Mouse (Mus musculus): ENCODE measurements around the gene Cldn9.

The Cldn9 gene

DNA sequence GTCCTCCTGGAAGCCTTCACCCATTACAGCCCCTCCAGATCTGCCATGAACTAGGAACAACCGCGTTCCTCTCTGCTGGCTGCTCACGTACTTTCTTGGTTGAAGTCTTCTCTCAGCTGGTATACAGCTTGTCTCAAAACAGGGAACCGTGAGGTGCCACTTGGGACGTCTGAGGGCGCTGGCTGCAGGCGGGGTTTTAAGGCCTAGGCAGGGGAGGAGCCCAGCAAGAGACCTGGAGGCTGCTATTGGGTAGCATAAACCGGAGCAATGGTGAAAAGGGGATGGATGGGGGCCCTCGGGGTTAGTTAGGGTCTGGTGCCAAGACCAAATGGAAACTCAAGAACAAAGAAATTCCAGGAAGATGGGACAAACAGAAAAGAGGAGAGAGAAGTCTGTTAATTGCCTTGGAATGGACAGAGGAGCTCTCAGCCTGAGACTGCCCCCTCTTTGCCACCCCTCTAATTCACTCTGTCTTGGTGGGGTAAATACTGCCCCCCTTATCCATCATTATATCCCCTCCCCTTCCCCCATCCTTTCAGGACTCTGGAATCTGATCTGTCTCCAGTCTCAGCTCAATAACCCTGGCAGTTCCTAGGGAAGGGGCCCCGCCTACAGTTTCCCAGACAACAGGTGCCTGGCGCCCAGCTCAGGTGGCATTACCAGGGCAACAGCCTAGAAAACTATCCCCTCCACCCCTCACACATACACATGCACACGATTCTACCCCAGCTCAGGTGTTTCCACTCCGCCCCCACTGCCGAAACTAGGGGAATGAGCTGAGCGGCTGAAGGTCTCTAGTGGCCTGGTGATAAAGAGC lies at the start of gene Cldn9:
Cldn9 (minus strand) TSS at position 171 of the 817 bp plus-strand sequence.
- DNase-seq (ENCODE audit: low read depth), result no peak

DNA sequence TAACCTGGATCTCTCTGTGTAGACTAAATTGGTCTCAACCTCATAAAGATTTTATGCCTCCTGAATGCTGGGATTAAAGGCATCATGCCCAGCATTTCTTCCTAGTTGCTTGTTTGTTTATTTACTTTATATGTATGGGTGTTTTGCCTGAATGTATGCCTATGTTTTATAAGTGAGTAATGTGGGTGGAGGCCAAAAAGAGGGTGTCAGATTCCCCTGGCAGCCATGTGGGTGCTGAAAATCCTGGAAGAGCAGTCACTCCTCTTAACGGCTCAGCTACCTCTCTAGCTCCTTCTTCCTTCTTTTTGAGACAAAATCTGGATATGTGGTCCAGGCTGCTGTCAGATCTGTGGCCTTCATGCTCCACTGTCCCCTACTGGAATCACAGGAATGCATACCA lies 46.6 kb upstream of the Cldn9 start:
- DNase-seq (ENCODE audit: low read depth), result no peak

DNA sequence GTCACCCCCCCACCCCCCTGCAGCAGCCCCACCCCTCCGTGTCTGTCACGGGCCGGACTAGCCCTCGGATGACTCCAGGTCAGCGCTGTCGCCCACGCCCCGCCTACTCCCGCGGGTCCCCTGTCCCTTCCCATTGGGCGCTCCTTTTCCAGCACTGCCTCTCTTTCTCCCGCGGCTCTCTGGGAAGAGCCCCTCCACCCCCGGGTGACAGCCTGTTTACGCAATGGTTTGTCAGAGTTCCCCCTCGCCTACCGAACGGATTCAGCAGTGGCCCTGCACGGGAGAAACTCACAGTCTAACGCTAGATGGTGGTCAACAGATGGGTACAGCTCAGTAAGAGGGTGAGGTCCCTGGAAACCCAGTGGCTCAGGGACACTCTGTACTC lies 42.9 kb upstream of the Cldn9 start:
- peak; percentile 95 for DNase-seq (ENCODE audit: low read depth)

DNA sequence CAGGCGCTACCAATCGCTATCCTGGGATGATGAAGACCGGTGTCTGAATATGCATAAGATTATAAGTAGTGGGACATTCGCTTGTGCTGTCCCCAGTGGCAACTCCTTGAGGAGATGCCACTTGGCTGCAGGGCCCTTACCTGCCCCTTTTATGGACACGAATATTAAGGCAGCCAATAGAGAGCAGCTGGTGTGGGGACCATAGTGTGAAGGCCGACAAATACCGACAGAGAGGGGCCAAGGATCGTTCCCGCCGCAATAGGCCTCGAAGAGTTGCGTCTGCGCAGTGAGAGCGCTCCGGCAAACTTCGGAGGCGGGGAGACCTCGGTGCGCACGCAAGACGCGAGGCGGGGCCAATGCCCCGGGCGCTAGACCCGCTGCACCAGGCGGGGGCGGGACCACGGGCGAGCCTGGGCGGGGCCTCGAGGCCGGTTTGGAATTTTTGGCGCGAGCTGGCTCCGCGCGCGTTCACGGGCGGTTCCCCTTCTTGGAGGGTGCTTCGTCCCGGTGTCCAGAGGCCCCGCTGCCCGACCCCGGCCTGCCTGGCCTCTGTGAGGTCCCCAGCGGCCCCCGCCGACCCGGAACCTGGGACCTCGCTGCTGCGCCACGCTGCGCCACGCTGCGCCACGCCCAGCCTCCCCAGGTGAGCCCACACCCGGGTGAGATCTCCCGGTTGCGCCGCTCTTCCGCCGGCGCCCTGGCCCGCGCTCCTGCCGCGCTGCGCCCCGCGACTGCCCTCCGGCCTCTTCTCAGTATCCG lies 42.4 kb upstream of the Cldn9 start, which contains the start of gene Pkmyt1:
Pkmyt1 (plus strand) TSS at position 338 of the 759 bp plus-strand sequence.
- DNase-seq (ENCODE audit: low read depth), result peak; percentile 94

DNA sequence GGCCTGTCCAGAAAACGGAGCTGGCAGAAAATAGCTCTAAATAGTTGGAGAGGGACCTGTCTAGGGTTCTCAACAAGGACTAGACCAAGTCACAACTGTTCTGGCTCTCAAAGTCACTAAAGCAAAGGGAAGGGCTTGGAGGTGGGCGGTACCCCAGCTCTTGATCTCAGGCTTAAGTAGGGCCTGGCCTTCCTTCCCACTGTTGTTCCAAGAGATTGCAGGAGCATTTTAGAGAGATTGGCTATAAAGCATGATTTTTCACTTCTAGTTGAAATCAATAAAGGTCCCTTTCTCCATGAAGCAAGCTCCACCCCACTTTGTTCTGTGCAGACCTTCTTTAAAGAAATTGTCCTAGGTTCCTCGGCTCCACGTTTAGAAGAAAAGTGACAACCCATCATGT lies 41.7 kb upstream of the Cldn9 start:
- peak; percentile 70 for DNase-seq (ENCODE audit: low read depth)

DNA sequence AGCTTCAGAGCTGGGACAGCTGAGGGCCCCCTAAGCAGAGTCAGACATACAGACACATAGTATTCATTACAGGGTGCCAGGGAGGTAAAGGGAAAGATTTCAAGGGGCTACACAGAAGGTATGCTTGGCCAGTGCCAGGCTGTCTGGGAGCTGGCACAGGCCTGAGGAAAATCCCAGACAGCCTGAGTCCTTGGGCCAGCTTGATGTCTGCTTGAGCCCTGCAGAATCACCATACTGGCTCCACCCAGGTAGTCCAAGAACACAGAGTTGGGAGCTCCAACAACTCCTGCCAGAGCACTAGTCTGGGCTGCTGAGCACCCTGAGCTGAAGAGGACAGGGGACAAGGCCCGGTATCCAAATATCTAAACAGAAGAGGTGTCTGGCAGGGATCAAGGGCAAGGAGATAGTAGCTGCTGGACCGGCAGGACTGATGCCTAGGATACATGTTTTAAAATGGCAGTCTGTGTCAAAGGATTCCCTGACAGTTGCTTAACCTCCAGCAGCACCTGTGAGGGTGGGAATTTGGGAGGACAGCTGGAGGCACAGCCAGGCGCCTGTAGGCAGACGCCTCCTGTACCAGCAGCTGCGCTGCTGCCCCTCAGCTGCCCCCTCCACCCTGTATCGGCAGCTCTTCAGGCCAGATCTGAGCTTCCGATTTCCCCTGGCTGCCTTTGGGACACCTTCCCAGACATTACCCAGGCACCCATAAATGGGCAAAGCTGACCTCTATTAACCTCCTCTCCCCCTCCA lies 38.7 kb upstream of the Cldn9 start, which contains the start of gene 1520401A03Rik:
1520401A03Rik (minus strand) TSS at position 408 of the 750 bp plus-strand sequence.
- DNase-seq (ENCODE audit: low read depth), result no peak

DNA sequence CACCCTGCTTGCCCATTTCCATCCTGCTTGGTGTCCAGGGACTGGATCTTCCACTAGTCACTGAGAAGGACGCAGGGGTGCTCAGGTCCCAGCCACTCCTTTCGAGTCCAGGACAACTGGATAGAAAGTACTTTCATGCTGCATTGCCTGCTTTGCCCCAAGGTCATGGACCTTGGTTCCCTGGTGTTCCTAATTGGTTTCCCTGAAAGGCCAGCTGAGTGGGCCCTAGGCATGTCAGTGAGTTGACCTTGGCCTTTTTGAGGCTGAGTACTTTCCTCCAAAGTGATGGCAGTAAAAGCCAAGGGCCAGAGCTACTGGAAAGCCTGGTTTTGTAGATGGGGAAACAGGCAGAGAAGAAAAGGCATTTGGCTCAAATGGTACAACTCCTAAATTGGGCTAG lies 38.1 kb upstream of the Cldn9 start:
- no peak for DNase-seq (ENCODE audit: low read depth)

DNA sequence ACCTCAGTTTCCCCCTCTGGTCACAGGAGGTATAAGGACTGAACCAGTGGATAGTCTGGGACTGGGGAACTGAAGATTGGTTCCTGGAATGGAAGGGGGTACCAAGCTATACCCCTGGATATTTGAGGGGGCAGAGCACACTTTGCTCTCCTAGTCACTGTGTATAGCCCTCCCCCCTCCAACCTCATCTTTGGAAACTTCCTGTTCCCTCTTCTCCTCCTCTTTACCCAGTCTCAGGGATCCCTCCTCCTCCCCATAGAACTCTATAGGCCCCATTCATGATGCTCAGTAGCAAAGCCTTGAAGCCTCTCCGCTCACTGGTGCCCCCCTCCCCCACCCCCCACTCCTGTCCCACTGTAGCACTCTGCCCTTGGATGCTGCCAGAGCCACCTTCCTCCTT lies 35.6 kb upstream of the Cldn9 start:
- DNase-seq (ENCODE audit: low read depth), result no peak

DNA sequence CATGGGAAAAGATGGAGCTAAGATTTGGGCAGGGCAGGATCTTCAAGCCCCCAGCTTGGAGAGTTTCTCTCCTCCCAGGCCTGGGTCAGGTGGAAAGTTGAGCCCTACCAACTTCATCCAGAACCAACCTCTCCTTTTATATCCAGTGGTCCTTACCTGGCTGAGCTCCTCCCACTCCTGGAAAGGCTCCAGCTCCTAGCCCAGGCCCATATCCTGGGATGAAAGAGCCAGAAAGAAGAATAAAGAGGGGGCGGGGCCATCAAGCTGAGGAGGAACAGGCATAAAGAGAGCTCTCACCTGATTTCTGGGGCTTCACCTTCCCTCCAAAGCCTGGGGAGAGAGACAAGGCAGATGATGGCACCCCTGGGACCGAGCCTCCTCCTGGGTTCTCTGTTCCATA lies 33.2 kb upstream of the Cldn9 start:
- no peak for DNase-seq (ENCODE audit: low read depth)

DNA sequence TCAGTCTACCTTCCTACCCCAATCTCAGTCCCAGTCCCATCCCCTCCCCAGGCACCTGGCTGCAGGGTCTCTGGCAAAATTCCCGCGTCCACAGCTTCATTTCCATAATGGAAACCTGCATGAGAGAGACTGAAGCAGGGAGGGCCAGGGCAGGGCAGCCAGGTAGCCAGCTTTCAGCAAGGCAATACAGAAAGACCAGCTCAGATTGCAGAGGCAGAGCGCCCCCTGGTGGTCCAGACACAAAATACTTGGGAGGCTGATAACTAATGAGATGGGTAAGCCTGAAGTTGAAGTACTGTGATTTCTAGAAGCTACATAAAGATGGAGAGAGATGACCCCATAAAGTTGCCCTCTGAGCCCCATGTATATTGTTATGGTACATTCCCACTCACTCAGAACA lies 22.4 kb upstream of the Cldn9 start:
- DNase-seq (ENCODE audit: low read depth), result peak; percentile 75

DNA sequence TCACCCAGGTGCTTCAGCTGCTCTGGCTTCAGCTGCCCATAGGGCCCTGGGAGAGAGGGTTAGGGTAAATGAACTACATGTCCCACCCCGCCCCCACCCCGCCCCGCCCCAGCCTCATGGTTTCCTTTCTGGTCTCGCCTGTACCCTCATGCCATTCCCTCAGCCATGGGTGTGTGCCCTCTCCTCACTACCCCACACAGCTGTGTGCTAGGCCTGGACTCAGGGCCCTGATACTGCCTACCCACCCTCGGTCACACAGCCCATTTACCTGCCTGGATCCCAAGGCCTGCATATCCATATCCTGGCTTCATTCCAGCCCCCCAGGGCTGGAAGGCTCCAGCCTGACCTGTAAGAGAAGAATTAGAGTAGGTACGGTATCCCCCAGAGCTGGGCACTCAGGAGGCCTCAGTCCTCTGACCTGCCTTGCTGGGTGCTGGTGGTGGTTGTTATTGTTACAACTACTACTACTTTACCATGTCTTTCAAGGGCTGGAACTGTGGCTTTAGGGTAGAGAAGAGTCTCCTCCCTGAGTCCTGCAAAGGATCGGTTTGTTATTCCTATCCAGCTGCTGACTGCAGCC lies 21.8 kb upstream of the Cldn9 start:
- DNase-seq (ENCODE audit: low read depth), result no peak

DNA sequence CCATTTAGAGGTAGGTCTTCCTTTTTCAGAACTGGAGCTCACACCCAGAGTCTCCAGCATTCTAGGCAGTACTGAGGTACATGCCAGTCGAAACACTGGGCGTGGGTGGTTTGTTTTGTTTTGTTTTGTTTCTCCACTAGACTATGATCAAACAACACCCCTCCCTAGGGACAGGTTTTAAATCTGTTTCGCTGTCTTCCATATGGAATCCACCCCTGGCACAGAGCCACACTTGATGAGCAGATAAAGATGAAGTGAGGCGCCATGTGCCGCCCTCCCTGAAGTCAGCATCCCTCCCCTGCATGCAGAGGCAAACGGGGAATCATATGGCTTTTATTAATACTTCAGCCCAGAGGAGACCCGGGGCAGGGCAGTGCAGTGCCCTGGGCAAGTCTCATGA lies 20.9 kb upstream of the Cldn9 start:
- no peak for DNase-seq (ENCODE audit: low read depth)

DNA sequence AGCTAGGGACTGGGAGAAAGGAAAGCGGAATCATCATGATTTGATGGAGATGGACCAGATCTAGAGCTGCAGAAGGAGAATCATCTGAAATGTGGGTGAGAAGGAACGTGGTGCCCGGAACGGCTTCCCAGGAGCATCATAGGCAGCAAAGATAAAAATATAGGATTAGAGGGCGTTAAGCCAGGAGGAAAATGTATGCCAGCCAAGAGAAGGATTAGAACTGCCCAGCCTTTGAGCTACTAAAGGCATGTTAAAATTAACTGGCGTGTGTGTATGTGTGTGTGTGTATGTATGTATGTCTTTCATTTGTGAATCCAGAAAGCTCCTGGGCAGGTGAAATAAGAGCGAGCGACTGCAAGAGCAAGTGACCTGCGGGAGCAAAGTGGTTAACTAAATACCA lies 19.5 kb upstream of the Cldn9 start:
- no peak for DNase-seq (ENCODE audit: low read depth)

DNA sequence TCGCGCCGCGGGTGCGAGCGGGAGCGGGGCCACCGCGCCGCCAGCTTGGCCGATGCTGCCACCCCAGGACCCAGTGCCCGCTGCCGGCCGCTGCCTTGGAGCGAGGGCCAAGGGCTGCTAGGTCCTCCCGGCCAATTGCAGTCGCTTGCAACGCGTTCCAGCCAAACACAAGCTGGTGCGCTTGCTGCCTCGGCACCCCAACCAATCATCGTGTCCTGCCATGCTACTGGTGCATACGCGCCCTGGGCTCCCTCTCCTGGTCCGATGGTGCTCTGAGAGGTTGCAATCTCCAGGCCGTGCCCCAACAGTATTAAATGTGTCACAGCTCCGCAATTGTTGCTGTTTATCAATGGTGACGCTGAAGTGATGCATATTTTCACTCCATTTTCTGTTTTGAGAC lies 16.3 kb upstream of the Cldn9 start:
- DNase-seq (ENCODE audit: low read depth), result peak; percentile 86

DNA sequence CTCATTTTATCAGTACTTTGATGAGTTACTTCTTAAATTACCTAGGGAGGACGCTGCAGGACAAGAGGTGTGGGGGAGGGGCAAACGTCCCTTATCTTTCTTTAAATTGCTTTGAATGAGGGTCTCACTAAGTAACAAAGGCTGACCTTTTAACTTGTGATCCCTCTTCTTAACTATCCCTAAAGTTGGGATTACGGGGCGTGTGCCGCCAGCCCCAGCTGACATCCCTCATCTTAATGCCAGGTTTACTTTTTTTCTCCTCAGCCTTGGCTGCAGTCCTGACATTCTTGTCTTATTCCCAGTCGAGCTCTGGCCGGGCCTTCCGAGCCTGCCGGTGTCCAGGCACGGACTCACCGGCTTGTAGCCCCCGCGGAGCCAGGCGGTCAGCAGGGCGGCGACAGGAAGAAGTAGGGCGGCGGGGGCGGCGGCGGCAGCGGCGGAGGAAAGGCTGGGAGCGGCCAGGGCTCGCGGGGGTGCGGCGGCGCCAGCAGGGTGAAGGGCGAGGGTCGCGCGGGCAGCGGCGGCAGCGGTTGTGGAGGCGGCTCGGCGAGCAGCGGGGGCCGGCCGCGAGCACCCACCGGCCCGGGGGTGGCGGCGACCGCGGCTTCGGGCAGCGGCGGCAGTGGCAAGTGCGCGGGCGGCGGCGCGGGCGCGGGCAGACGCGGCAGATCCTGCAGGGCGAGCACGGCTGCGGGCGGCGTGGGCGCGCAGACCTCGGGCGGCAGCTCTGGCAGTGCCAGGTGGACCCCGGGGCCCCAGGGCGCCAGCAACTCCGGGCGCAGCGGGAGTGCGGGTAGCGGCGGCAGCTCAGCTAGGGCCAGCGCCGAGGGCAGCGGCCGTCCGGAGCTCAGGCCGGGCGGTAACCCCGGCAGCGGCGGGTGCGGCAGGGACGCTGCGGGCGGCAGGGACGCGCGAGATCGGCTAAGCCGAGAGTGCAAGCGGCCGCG lies 15.6 kb upstream of the Cldn9 start:
- DNase-seq (ENCODE audit: low read depth), result no peak

DNA sequence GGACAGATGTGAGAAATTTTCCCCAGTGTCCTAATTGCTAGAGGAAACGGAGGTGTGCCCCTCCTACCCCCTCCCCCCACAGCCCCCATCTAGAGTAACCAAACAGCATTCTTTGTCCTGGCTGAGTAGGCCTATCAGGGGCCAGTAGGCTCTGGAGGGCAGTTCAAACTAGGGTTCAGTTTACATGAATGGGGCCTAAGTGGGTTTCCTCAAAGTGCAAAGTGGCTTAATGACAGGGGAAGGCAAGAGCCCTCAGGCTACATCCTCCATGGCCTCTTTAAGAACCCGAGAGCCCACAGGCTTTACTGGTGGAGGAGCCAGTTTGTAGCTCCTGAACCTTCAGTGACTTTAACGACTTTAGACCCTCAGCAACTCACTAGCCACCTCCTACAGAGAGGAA lies 12.0 kb upstream of the Cldn9 start:
- DNase-seq (ENCODE audit: low read depth), result no peak

DNA sequence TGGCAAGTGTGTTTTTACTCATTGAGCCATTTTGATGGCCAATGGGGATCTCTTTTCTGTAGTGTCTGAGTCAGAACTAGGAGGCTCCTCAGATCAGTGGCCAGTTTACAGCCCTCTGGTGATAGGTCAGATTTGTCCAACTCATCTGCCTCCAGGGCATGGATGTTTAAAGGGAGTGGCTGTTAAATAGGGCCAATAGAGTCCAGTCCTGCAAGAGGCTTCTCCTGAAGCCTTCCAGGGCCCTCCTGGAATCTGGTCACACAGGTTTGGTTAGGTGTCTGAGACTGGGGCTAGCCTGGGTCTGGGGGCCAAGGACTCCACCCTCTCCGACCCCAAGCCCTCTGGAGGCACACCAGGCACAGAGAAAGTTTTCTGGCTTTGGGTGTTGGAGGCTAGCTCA lies 10.7 kb upstream of the Cldn9 start:
- DNase-seq (ENCODE audit: low read depth), result no peak

DNA sequence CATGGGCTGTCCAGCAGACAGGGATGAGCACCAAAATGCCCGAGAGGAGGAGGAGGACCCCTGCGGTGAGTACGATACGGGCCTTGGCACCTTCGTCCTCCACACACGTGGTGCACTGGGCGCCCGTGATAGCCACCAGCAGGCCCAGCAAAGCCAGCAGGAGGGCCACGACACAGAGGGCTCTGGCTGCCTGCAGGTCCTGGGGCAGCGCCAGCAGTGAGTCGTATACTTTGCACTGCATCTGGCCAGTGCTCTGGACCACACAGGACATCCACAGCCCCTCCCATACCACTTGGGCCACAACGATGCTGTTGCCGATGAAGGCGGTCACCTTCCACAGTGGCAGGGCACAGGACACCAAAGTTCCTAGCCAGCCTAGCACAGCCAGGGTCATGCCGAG lies 600 bp downstream of the Cldn9 start:
- no peak for DNase-seq (ENCODE audit: low read depth)

DNA sequence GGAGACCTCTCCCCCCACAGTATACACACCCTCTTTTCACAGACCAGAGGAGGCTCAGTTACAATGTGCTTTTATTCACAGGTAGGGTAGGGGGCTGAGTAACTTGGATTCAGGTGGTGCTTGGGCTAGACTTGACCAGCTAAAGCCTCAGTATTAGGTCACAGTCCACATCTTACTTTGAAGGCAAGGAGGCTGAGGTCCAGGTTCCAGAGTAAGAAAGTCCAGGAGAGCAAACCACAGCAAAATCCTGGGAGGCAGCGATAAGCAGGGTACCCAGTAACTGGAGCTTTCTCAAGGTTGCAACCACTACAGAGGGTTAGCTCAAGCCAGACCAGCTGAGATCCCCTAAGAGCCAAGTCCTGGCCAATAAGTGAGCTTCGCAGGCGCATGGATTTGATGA lies 1.3 kb downstream of the Cldn9 start:
- DNase-seq (ENCODE audit: low read depth), result no peak

DNA sequence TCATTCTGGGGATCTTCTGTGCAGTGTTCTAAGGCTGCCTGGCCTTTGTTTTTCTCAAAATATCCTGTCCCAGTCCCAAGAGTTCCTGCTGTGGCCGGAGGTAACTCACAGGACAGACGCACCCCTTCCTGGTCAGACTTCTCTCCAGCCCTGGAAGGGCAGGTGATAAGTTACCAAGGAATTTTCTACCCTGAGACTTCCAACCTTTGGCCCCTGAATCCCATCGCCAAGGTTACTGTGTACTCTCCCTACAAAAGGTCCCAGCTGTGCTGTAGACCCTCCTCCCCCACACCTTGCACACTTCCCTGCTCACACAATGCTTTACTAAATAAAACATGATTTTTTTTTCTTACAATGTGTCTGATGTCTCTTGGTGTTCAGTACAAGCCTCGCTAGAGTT lies 1.7 kb downstream of the Cldn9 start:
- no peak for DNase-seq (ENCODE audit: low read depth)

DNA sequence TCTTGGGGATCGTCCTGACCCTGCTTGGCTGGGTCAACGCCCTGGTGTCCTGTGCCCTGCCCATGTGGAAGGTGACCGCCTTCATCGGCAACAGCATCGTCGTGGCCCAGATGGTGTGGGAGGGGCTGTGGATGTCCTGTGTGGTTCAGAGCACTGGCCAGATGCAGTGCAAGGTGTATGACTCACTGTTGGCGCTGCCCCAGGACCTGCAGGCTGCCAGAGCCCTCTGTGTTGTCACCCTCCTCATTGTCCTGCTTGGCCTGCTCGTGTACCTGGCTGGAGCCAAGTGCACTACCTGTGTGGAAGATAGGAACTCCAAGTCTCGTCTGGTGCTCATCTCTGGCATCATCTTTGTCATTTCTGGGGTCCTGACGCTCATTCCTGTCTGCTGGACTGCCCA lies 2.7 kb downstream of the Cldn9 start:
- peak; percentile 63 for DNase-seq (ENCODE audit: low read depth)

All from 416B (cell line).